Mouse (Mus musculus): Measurements from ENCODE around the gene Kcnab1. TPM values are rescaled to one million over a fixed set of nuclear protein-coding genes. Genes with fewer than 3 reads are reported as not detected.

Gene Kcnab1
- 61.1 TPM for polyA plus RNA-seq (2014; fragmentation: Illumina TruSeq; extraction: RNeasy Lipid Tissue Mini Kit (QIAGEN cat#74804))

DNA sequence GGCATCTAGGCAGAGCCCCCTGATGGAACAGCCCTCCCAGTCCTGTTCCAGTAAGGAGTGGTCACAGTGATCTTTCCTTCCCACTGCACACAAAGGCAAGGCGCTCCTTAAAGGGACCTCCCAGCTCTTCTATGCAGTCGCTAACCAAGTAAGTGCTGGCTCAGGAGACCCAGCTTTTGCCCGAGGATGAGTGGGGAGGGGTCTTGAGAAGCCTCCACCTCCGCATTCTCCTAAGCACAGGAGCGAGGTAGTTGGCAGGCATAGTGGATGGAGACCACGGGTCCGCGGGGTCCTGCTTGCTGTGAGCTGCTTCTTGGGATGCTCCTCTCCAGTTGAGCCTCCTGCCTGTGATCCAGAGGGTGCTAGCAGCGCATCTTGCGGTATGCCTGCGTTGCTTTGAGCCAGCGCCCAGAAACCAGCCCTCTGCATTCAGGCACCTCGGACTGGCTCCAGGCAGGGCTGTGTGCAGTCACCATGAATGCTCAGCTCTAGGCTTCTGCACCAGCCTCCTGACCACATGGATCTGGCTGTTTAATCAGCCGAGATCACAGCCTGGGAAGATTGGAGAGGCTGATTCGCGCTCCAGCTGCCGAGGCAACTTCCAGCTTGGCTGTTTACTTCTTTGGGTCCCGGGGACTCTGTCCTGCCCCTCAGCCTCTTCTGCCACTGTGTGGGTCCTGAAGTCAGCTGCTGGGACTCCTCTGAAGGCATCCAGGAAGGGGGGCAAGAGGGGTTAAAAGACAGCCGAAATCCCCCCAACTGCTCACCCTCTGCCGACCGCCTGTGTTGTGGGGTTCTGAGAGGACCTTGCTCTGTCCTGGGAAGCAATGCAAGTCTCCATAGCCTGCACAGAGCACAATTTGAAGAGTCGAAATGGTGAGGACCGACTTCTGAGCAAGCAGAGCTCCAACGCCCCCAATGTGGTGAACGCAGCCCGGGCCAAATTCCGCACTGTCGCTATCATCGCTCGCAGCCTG is at the start of gene Kcnab1:
TSS of gene Kcnab1 (plus strand) at position 440 of the 977 bp plus-strand sequence.

GRCm38 (mm10) chr3:65392421-65392817 is 283.2 kb downstream of the Kcnab1 start, which contains the start of gene Ssr3:
Gene Ssr3, minus strand, starts transcription at chr3:65392623.

